Mouse (Mus musculus): ENCODE measurements around the gene Zfp3. TPM values are rescaled to one million over a fixed set of nuclear protein-coding genes. Genes with fewer than 3 reads are reported as not detected.
"Not testable (repeated sequence)": the region's sequence is repeated elsewhere in the genome, so short reads cannot be mapped to it uniquely, and the experiment has no call there.

Gene Zfp3
- polyA plus RNA-seq, 1 experiment from 2014 or later: 11.1 TPM

- 90% methylated on average over 4 of the region's 4 CpGs for WGBS
Measured at GRCm38 (mm10) chr11:70747876-70748545, 16.0 kb upstream of the Zfp3 start.

GRCm38 (mm10) chr11:70752337-70753017, 11.5 kb upstream of the Zfp3 start:
- DNase-seq (ENCODE audit: low spot score) (no peak), ATAC-seq (ENCODE audit: low FRiP score) (no peak)
- H3K4me3 ChIP-seq (ENCODE audit: low read depth, low read length): no peak overlapping the region
- no peaks in the 10 kb centered on the region for H3K36me3 ChIP-seq (ENCODE audit: control insufficient read depth, insufficient read depth, low read length)
- no peak overlapping the region for H3K9ac ChIP-seq (ENCODE audit: low read depth, low read length)
- no peaks in the 10 kb centered on the region for H3K9me3 ChIP-seq (ENCODE audit: control insufficient read depth, low read length)
- no peaks in the 10 kb centered on the region for H3K27me3 ChIP-seq (ENCODE audit: control insufficient read depth, insufficient read depth, low read length)
- H3K4me2 ChIP-seq (replicated peaks; ENCODE audit: low read depth, low read length): no peak overlapping the region
- no peaks in the 10 kb centered on the region for H3K4me1 ChIP-seq (replicated peaks; ENCODE audit: control insufficient read depth, insufficient read depth, low read length)
- no peak overlapping the region for H3K27ac ChIP-seq (ENCODE audit: low read depth, low read length)
- 90% methylated on average over 4 of the region's 4 CpGs for WGBS

More at GRCm38 (mm10) chr11:70747876-70748545, 16.0 kb upstream of the Zfp3 start:
- H3K27ac ChIP-seq (ENCODE audit: low read depth, low read length): no peak overlapping the region
- no peaks in the 10 kb centered on the region for H3K4me1 ChIP-seq (replicated peaks; ENCODE audit: control insufficient read depth, insufficient read depth, low read length)
- no peaks in the 10 kb centered on the region for H3K36me3 ChIP-seq (ENCODE audit: control insufficient read depth, insufficient read depth, low read length)
- ATAC-seq (ENCODE audit: low FRiP score) (no peak), DNase-seq (ENCODE audit: low spot score) (no peak)
- no peaks in the 10 kb centered on the region for H3K9me3 ChIP-seq (ENCODE audit: control insufficient read depth, low read length)
- H3K9ac ChIP-seq (ENCODE audit: low read depth, low read length): no peak overlapping the region
- no peak overlapping the region for H3K4me2 ChIP-seq (replicated peaks; ENCODE audit: low read depth, low read length)
- no peak overlapping the region for H3K4me3 ChIP-seq (ENCODE audit: low read depth, low read length)
- H3K27me3 ChIP-seq (ENCODE audit: control insufficient read depth, insufficient read depth, low read length): no peaks in the 10 kb centered on the region

GRCm38 (mm10) chr11:70753146-70753545, 10.9 kb upstream of the Zfp3 start:
- WGBS: 90% methylated on average over 10 of the region's 10 CpGs
- Histone ChIP-seq H3K27ac (ENCODE audit: low read depth, low read length) (no peak overlapping the region), H3K9ac (ENCODE audit: low read depth, low read length) (no peak overlapping the region), H3K4me2 (replicated peaks; ENCODE audit: low read depth, low read length) (no peak overlapping the region), H3K36me3 (ENCODE audit: control insufficient read depth, insufficient read depth, low read length) (no peaks in the 10 kb centered on the region), H3K27me3 (ENCODE audit: control insufficient read depth, insufficient read depth, low read length) (no peaks in the 10 kb centered on the region), H3K4me1 (replicated peaks; ENCODE audit: control insufficient read depth, insufficient read depth, low read length) (no peaks in the 10 kb centered on the region), H3K4me3 (ENCODE audit: low read depth, low read length) (no peak overlapping the region), H3K9me3 (ENCODE audit: control insufficient read depth, low read length) (no peaks in the 10 kb centered on the region)
- DNase-seq (ENCODE audit: low spot score) (no peak), ATAC-seq (ENCODE audit: low FRiP score) (no peak)

- ATAC-seq (ENCODE audit: low FRiP score) (no peak), DNase-seq (ENCODE audit: low spot score) (no peak)
- Histone ChIP-seq H3K27ac (ENCODE audit: low read depth, low read length) (no peak overlapping the region), H3K36me3 (ENCODE audit: control insufficient read depth, insufficient read depth, low read length) (no peaks in the 10 kb centered on the region), H3K4me3 (ENCODE audit: low read depth, low read length) (no peak overlapping the region), H3K9ac (ENCODE audit: low read depth, low read length) (no peak overlapping the region), H3K9me3 (ENCODE audit: control insufficient read depth, low read length) (no peaks in the 10 kb centered on the region), H3K4me2 (replicated peaks; ENCODE audit: low read depth, low read length) (no peak overlapping the region), H3K4me1 (replicated peaks; ENCODE audit: control insufficient read depth, insufficient read depth, low read length) (no peaks in the 10 kb centered on the region), H3K27me3 (ENCODE audit: control insufficient read depth, insufficient read depth, low read length) (no peaks in the 10 kb centered on the region)
- WGBS: 67% methylated on average over 4 of the region's 4 CpGs
Measured at GRCm38 (mm10) chr11:70754476-70754875, 9.5 kb upstream of the Zfp3 start.

- Histone ChIP-seq H3K4me2 (replicated peaks; ENCODE audit: low read depth, low read length) (no peak overlapping the region), H3K27ac (ENCODE audit: low read depth, low read length) (no peak overlapping the region), H3K9me3 (ENCODE audit: control insufficient read depth, low read length) (no peaks in the 10 kb centered on the region), H3K9ac (ENCODE audit: low read depth, low read length) (no peak overlapping the region), H3K4me1 (replicated peaks; ENCODE audit: control insufficient read depth, insufficient read depth, low read length) (no peaks in the 10 kb centered on the region), H3K27me3 (ENCODE audit: control insufficient read depth, insufficient read depth, low read length) (no peaks in the 10 kb centered on the region), H3K4me3 (ENCODE audit: low read depth, low read length) (no peak overlapping the region), H3K36me3 (ENCODE audit: control insufficient read depth, insufficient read depth, low read length) (no peaks in the 10 kb centered on the region)
- DNase-seq (ENCODE audit: low spot score) (no peak), ATAC-seq (ENCODE audit: low FRiP score) (no peak)
- WGBS: 64% methylated on average over 7 of the region's 7 CpGs
Measured at GRCm38 (mm10) chr11:70754958-70755357, 9.1 kb upstream of the Zfp3 start.

- Histone ChIP-seq H3K4me1 (replicated peaks; ENCODE audit: control insufficient read depth, insufficient read depth, low read length) (no peaks in the 10 kb centered on the region), H3K9ac (ENCODE audit: low read depth, low read length) (no peak overlapping the region), H3K27ac (ENCODE audit: low read depth, low read length) (no peak overlapping the region), H3K9me3 (ENCODE audit: control insufficient read depth, low read length) (no peaks in the 10 kb centered on the region), H3K4me2 (replicated peaks; ENCODE audit: low read depth, low read length) (no peak overlapping the region), H3K36me3 (ENCODE audit: control insufficient read depth, insufficient read depth, low read length) (no peaks in the 10 kb centered on the region), H3K4me3 (ENCODE audit: low read depth, low read length) (no peak overlapping the region), H3K27me3 (ENCODE audit: control insufficient read depth, insufficient read depth, low read length) (no peaks in the 10 kb centered on the region)
- DNase-seq (ENCODE audit: low spot score): peak; percentile 88
- 9% methylated on average over 7 of the region's 7 CpGs for WGBS
- ATAC-seq (ENCODE audit: low FRiP score): no peak
Measured at GRCm38 (mm10) chr11:70755645-70756044, 8.4 kb upstream of the Zfp3 start.

GRCm38 (mm10) chr11:70760446-70760845, 3.6 kb upstream of the Zfp3 start:
- WGBS: 63% methylated on average over 3 of the region's 3 CpGs
- H3K9me3 ChIP-seq (ENCODE audit: control insufficient read depth, low read length); ATAC-seq (ENCODE audit: low FRiP score): not testable (repeated sequence)

GRCm38 (mm10) chr11:70762641-70763040, 1.4 kb upstream of the Zfp3 start:
- Histone ChIP-seq H3K4me2 (replicated peaks; ENCODE audit: low read depth, low read length) (no peak overlapping the region), H3K4me1 (replicated peaks; ENCODE audit: control insufficient read depth, insufficient read depth, low read length) (no peaks in the 10 kb centered on the region), H3K27ac (ENCODE audit: low read depth, low read length) (no peak overlapping the region), H3K4me3 (ENCODE audit: low read depth, low read length) (no peak overlapping the region), H3K27me3 (ENCODE audit: control insufficient read depth, insufficient read depth, low read length) (no peaks in the 10 kb centered on the region), H3K9ac (ENCODE audit: low read depth, low read length) (no peak overlapping the region), H3K36me3 (ENCODE audit: control insufficient read depth, insufficient read depth, low read length) (no peaks in the 10 kb centered on the region), H3K9me3 (ENCODE audit: control insufficient read depth, low read length) (no peaks in the 10 kb centered on the region)
- no peak for ATAC-seq (ENCODE audit: low FRiP score)
- no peak for DNase-seq (ENCODE audit: low spot score)
- 87% methylated on average over 9 of the region's 9 CpGs for WGBS

More at GRCm38 (mm10) chr11:70760446-70760845, 3.6 kb upstream of the Zfp3 start:
- H3K4me1 ChIP-seq (replicated peaks; ENCODE audit: control insufficient read depth, insufficient read depth, low read length); H3K27ac ChIP-seq (ENCODE audit: low read depth, low read length); H3K27me3 ChIP-seq (ENCODE audit: control insufficient read depth, insufficient read depth, low read length); H3K36me3 ChIP-seq (ENCODE audit: control insufficient read depth, insufficient read depth, low read length); H3K4me2 ChIP-seq (replicated peaks; ENCODE audit: low read depth, low read length); H3K4me3 ChIP-seq (ENCODE audit: low read depth, low read length); H3K9ac ChIP-seq (ENCODE audit: low read depth, low read length); DNase-seq (ENCODE audit: low spot score): not testable (repeated sequence)

GRCm38 (mm10) chr11:70763582-70763935, 450 bp upstream of the Zfp3 start:
- Histone ChIP-seq H3K27me3 (ENCODE audit: control insufficient read depth, insufficient read depth, low read length) (no peaks in the 10 kb centered on the region), H3K27ac (ENCODE audit: low read depth, low read length) (peak overlapping the region; percentile 67; the same call in 1 of the 2 replicates), H3K9ac (ENCODE audit: low read depth, low read length) (peak overlapping the region; percentile 77), H3K4me3 (ENCODE audit: low read depth, low read length) (peak overlapping the region; percentile 58), H3K4me1 (replicated peaks; ENCODE audit: control insufficient read depth, insufficient read depth, low read length) (no peaks in the 10 kb centered on the region), H3K9me3 (ENCODE audit: control insufficient read depth, low read length) (no peaks in the 10 kb centered on the region), H3K4me2 (replicated peaks; ENCODE audit: low read depth, low read length) (peak overlapping the region; percentile 66), H3K36me3 (ENCODE audit: control insufficient read depth, insufficient read depth, low read length) (no peaks in the 10 kb centered on the region)
- WGBS: 31% methylated on average over 3 of the region's 3 CpGs
- ATAC-seq (ENCODE audit: low FRiP score): peak; percentile 40
- DNase-seq (ENCODE audit: low spot score): no peak
